Mouse (Mus musculus): ENCODE data around the gene Olfr1186. TPM values are rescaled to one million over a fixed set of nuclear protein-coding genes. Genes with fewer than 3 reads are reported as not detected.

The Olfr1186 gene
- total and polyA plus RNA-seq, 3 experiments: not detected

DNA sequence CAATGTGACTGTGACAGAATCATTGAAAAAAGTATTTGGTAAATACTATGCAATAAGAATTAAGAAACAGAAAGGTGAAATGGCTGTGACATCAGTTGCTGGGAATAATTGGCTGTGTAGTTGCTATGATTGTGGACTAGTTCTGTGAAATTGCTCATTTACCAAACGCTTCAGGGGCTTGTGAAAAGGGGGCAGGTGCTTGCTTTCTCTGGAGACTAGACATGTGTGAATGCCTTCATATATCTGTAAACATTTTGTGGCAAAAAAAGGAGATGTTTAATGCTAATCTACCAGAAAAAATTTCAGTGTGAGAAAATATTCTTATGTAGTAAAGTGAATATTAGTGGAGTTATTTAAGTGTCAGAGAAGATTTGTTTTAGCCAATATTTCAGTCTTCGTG, 25.3 kb upstream of the Olfr1186 start, which contains the start of gene Olfr1185-ps1:
Gene Olfr1185-ps1, plus strand, starts transcription at position 301 of the 400 bp plus-strand sequence.
- Histone ChIP-seq H3K4me2 (ENCODE audit: insufficient read depth, low read depth, poor library complexity, severe bottlenecking) (no peak within 1 kb of the TSS), H3K27ac (ENCODE audit: insufficient read depth, low read depth) (no peak within 1 kb of the TSS), H3K4me3 (replicated peaks in 1 of 3; ENCODE audit: low read depth in 2 of 3, low read length in 2 of 3, poor library complexity in 1 of 3) (no peak within 1 kb of the TSS), H3K27me3 (replicated peaks) (no peaks in the 10 kb centered on the region), H3K36me3 (replicated peaks in 1 of 2; ENCODE audit: control insufficient read depth in 1 of 2, insufficient read depth in 1 of 2, low read length in 1 of 2) (no peaks in the 10 kb centered on the region), H3K9ac (ENCODE audit: insufficient read depth, low read depth) (no peak within 1 kb of the TSS), H3K4me1 (ENCODE audit: control insufficient read depth in 1 of 2, insufficient read depth in 2 of 2) (no peaks in the 10 kb centered on the region), H3K9me3 (replicated peaks; ENCODE audit: low read length) (peaks cover 14% of the 10 kb centered on the region), H3K79me2 (replicated peaks; ENCODE audit: control insufficient read depth, extremely low read depth, insufficient read depth, poor library complexity, severe bottlenecking) (no peaks in the 10 kb centered on the region)
- TF ChIP-seq SMC3 (IDR thresholded peaks at IDR 0.05; ENCODE audit: low read depth, low read length) (no peak), E2F4 (IDR thresholded peaks at IDR 0.05; ENCODE audit: insufficient replicate concordance, low read depth, low read length) (no peak), NELFE (IDR thresholded peaks at IDR 0.05; ENCODE audit: low read depth, low read length) (no peak), RCOR1 (conservative IDR thresholded peaks at IDR 0.05; ENCODE audit: low read depth, low read length) (no peak), HCFC1 (IDR thresholded peaks at IDR 0.05; ENCODE audit: low read depth, low read length) (no peak), MEF2A (IDR thresholded peaks at IDR 0.05; ENCODE audit: borderline replicate concordance, low read depth, low read length) (no peak), POLR2AphosphoS2 (IDR thresholded peaks at IDR 0.05; ENCODE audit: low read depth, low read length) (no peak), USF2 (conservative IDR thresholded peaks at IDR 0.05; ENCODE audit: low read depth, low read length) (no peak), MAZ (IDR thresholded peaks at IDR 0.05; ENCODE audit: low read depth, low read length) (no peak), MAFK (IDR thresholded peaks at IDR 0.05; ENCODE audit: insufficient replicate concordance, low read length) (no peak), ZC3H11A (IDR thresholded peaks at IDR 0.05; ENCODE audit: low read depth, low read length) (no peak), JUN (IDR thresholded peaks at IDR 0.05; ENCODE audit: insufficient read depth, low read depth, low read length) (no peak), TCF12 (IDR thresholded peaks at IDR 0.05; ENCODE audit: low read depth, low read length) (no peak), SIN3A (IDR thresholded peaks at IDR 0.05; ENCODE audit: low read length) (no peak), NRF1 (IDR thresholded peaks at IDR 0.05; ENCODE audit: low read depth, low read length) (no peak), MYC (IDR thresholded peaks at IDR 0.05; ENCODE audit: low read depth, low read length) (no peak)
- dilution Hi-C loops (cut with MboI; ENCODE audit: extremely low pct_ligation_motif_present, extremely low pct_unique_long_range_greater_than_20kb, low sequenced_read_pairs): no loop called here
- DNase-seq (ENCODE audit: extremely low read depth): no peak
- in situ Hi-C loops (cut with MboI; ENCODE audit: low pct_ligation_motif_present, low pct_unique_long_range_greater_than_20kb, low sequenced_read_pairs): no loop called here

DNA sequence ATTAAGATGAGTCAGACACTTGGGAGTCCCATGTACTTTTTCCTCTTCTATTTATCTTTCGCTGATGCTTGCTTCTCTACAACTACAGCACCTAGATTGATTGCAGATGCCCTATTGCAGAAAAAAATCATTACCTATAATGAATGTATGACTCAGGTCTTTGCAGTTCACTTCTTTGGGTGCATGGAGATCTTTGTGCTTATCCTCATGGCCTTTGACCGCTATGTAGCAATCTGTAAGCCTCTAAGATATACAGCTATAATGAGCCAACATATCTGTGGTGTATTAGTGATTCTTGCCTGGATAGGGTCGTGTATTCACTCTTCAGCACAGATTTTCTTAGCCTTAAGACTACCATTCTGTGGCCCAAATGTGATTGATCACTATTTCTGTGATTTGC, 7.4 kb downstream of the Olfr1186 start:
- Histone ChIP-seq H3K4me2 (ENCODE audit: insufficient read depth, low read depth, poor library complexity, severe bottlenecking) (no peak overlapping the region), H3K9me3 (replicated peaks; ENCODE audit: low read length) (peaks cover 13% of the 10 kb centered on the region), H3K27me3 (replicated peaks) (no peaks in the 10 kb centered on the region), H3K79me2 (replicated peaks; ENCODE audit: control insufficient read depth, extremely low read depth, insufficient read depth, poor library complexity, severe bottlenecking) (no peaks in the 10 kb centered on the region), H3K9ac (ENCODE audit: insufficient read depth, low read depth) (no peak overlapping the region), H3K27ac (ENCODE audit: insufficient read depth, low read depth) (no peak overlapping the region), H3K36me3 (replicated peaks in 1 of 2; ENCODE audit: control insufficient read depth in 1 of 2, insufficient read depth in 1 of 2, low read length in 1 of 2) (no peaks in the 10 kb centered on the region), H3K4me3 (replicated peaks in 1 of 3; ENCODE audit: low read depth in 2 of 3, low read length in 2 of 3, poor library complexity in 1 of 3) (no peak overlapping the region), H3K4me1 (ENCODE audit: control insufficient read depth in 1 of 2, insufficient read depth in 2 of 2) (no peaks in the 10 kb centered on the region)
- DNase-seq (ENCODE audit: extremely low read depth): no peak
- no peak for TF ChIP-seq IRF4 (IDR thresholded peaks at IDR 0.05; ENCODE audit: low read depth, low read length)
- TF ChIP-seq ZKSCAN1 (IDR thresholded peaks at IDR 0.05; ENCODE audit: borderline replicate concordance, low read depth, low read length): no peak
- no peak for TF ChIP-seq MAX (IDR thresholded peaks at IDR 0.05; ENCODE audit: low read length)
- no peak for TF ChIP-seq CHD2 (IDR thresholded peaks at IDR 0.05; ENCODE audit: low read length)
- TF ChIP-seq UBTF (IDR thresholded peaks at IDR 0.05; ENCODE audit: low read depth, low read length): no peak
- no peak for TF ChIP-seq POLR2A (IDR thresholded peaks at IDR 0.05; ENCODE audit: low read depth, low read length)
- dilution Hi-C loops (cut with MboI; ENCODE audit: extremely low pct_ligation_motif_present, extremely low pct_unique_long_range_greater_than_20kb, low sequenced_read_pairs) (no loop called here), in situ Hi-C loops (cut with MboI; ENCODE audit: low pct_ligation_motif_present, low pct_unique_long_range_greater_than_20kb, low sequenced_read_pairs) (no loop called here)

Measured in CH12.LX (cell line).